17 mouse cellular contexts compared by ENCODE assay signal in the genomic region with DNA sequence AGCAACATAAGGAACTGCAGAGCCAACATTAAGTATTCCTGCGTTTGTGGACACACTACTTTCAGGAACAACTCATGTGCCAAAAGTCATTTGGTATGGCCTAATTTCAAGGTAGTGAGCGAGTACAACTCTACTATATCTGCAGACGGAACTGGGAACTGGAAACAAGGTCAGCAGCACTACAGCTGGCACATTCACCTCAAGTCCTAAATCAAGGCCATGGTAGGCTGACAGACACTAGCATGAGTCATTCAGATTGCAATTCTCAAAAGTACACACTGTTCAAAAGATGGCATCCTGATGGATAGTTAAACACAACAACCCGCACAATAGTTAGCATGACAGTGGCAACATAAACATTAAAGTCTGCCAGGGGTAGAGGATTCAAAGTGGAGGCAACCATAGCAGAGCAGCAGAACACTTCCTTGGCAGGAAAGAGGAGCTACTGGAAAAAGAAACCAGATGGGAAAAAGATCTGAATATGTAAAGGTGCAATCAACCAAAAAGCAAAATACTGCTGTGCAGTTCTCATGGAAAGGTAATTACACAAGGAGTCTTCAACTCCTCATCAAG. TPM values are rescaled to one million over a fixed set of nuclear protein-coding genes. Genes with fewer than 3 reads are reported as not detected.
DNase-seq lines count a peak whose midpoint lies in the region; ATAC-seq and TF ChIP-seq lines count a peak whose summit lies in the region.
"Had no signal": no experiment of that assay in that cellular context is flagged by ENCODE, and none has a peak within 500 bp of the region (broad histone marks: within the 10 kb centered on the region; RNA-seq: fewer than 3 reads in every experiment).

No protein-coding gene starts in this region.

- no peak for TF ChIP-seq CTCF in intestine, postnatal 0 days (IDR thresholded peaks at IDR 0.05; ENCODE audit: low read depth)

- H3K4me3 ChIP-seq in heart, embryonic 12.5 days: no peak overlapping the region
- no peak overlapping the region for H3K4me3 ChIP-seq in intestine, postnatal 0 days (ENCODE audit: low read depth, low read length)
- H3K4me3 ChIP-seq: embryonic facial prominence, embryonic 12.5 days; kidney, embryonic 15.5 days; lung, embryonic 15.5 days; midbrain, embryonic 10.5 days; myocyte had no signal

- H3K9ac ChIP-seq in heart, embryonic 12.5 days: no peak overlapping the region
- H3K9ac ChIP-seq in intestine, postnatal 0 days (ENCODE audit: low read depth, low read length): no peak overlapping the region
- H3K9ac ChIP-seq: embryonic facial prominence, embryonic 12.5 days; kidney, embryonic 15.5 days; lung, embryonic 15.5 days had no signal

- H3K9me3 ChIP-seq in heart, embryonic 12.5 days (replicated peaks): no peaks in the 10 kb centered on the region
- H3K9me3 ChIP-seq in intestine, postnatal 0 days (ENCODE audit: control insufficient read depth): no peaks in the 10 kb centered on the region
- H3K9me3 ChIP-seq: embryonic facial prominence, embryonic 12.5 days; kidney, embryonic 15.5 days; lung, embryonic 15.5 days; midbrain, embryonic 10.5 days had no signal

- 81% methylated on average over 4 of the region's 4 CpGs for WGBS in heart, embryonic 12.5 days
- WGBS in intestine, postnatal 0 days: 67% methylated on average over 4 of the region's 4 CpGs

- H3K27ac ChIP-seq in heart, embryonic 12.5 days (ENCODE audit: poor library complexity, severe bottlenecking): no peak overlapping the region
- H3K27ac ChIP-seq in intestine, postnatal 0 days (ENCODE audit: low read depth, low read length): no peak overlapping the region
- H3K27ac ChIP-seq: embryonic facial prominence, embryonic 12.5 days; kidney, embryonic 15.5 days; lung, embryonic 15.5 days; midbrain, embryonic 10.5 days; stomach, postnatal 0 days had no signal

- no peaks in the 10 kb centered on the region for H3K27me3 ChIP-seq in heart, embryonic 12.5 days (replicated peaks)
- no peaks in the 10 kb centered on the region for H3K27me3 ChIP-seq in intestine, postnatal 0 days (replicated peaks; ENCODE audit: control insufficient read depth, insufficient read depth, low read length)
- H3K27me3 ChIP-seq: CH12.LX; embryonic facial prominence, embryonic 12.5 days; kidney, embryonic 15.5 days; lung, embryonic 15.5 days had no signal

- no peak for ATAC-seq in heart, embryonic 12.5 days (ENCODE audit: insufficient number of reproducible peaks, low FRiP score)
- no peak for ATAC-seq in intestine, postnatal 0 days

- peaks cover 17% of the 10 kb centered on the region for H3K36me3 ChIP-seq in heart, embryonic 12.5 days
- peaks cover 6% of the 10 kb centered on the region; the same call in 1 of the 2 replicates for H3K36me3 ChIP-seq in intestine, postnatal 0 days (ENCODE audit: control insufficient read depth, insufficient read depth)

- H3K4me2 ChIP-seq in heart, embryonic 12.5 days: no peak overlapping the region
- no peak overlapping the region for H3K4me2 ChIP-seq in intestine, postnatal 0 days (replicated peaks; ENCODE audit: low read depth)
- H3K4me2 ChIP-seq: embryonic facial prominence, embryonic 12.5 days; kidney, embryonic 15.5 days; lung, embryonic 15.5 days had no signal

- peak; percentile 76 to 87 for DNase-seq in adrenal gland, adult (ENCODE audit: inconsistent age in 2 of 2, low spot score in 1 of 2)
- no peak for DNase-seq in adrenal gland, postnatal 25 days
- DNase-seq in heart, adult 8-10 months (ENCODE audit: low spot score): peak; percentile 17
- peak; percentile 56 for DNase-seq in 3T3-L1 (ENCODE audit: low read depth, low spot score)
- peak; percentile 55 for DNase-seq in adrenal gland, postnatal 14 days
- no peak for DNase-seq in embryo, embryonic 10 days (ENCODE audit: low spot score)
- DNase-seq: cerebellum, postnatal 36 days; thymus, postnatal 25 days had no signal

- H3K4me1 ChIP-seq in heart, embryonic 12.5 days (replicated peaks): no peaks in the 10 kb centered on the region
- no peaks in the 10 kb centered on the region for H3K4me1 ChIP-seq in intestine, postnatal 0 days (replicated peaks; ENCODE audit: control insufficient read depth, insufficient read depth, low read length)
- H3K4me1 ChIP-seq: embryonic facial prominence, embryonic 12.5 days; kidney, embryonic 15.5 days; lung, embryonic 15.5 days had no signal

RNA-seq across cellular contexts. Expression of gene Cacul1, which starts 25.9 kb away (rescaled TPM):
- 40.7 and 49.5 TPM in 2 replicates for total RNA-seq in adrenal gland, postnatal 25 days (2021)
- total RNA-seq in heart, adult 8-10 months (2022): 10 to 100 TPM; 24.8 to 30.4 (median 27.9) TPM
- 23.5 and 27.8 TPM in 2 replicates for polyA plus RNA-seq in heart, embryonic 12.5 days (2016; fragmentation: Nextera tagmentation; extraction: Ambion mirVana)
- total RNA-seq in adrenal gland, postnatal 14 days (2021): 36.0 and 42.8 TPM in 2 replicates
- 11.8 and 13.3 TPM in 2 replicates for polyA plus RNA-seq in intestine, postnatal 0 days (2015; fragmentation: Nextera tagmentation; extraction: Ambion mirVana)

Comparison
In these comparisons a context has a peak if more than half of its experiments do, and no peak if none do; other contexts are left out.
1. DNase-seq: peak in adrenal gland, adult (2 of 2), heart, adult 8-10 months (single experiment), 3T3-L1 (single experiment) and adrenal gland, postnatal 14 days (single experiment); none in adrenal gland, postnatal 25 days (single experiment) and embryo, embryonic 10 days (single experiment).